Mouse (Mus musculus) liver, postnatal 0 days (tissue): Measurements from ENCODE around the gene Slit3. TPM values are rescaled to one million over a fixed set of nuclear protein-coding genes. Genes with fewer than 3 reads are reported as not detected.

ENCODE experiments used
- ATAC-seq: fragments of 200-750 bp; cut with Nextera tagmentation; 2 replicates; pipeline ENCODE4 v1.8.0; 2017; ENCODE audit warnings: mild to moderate bottlenecking, moderate library complexity
- DNase-seq: peaks from one replicate; pipeline ENCODE4 v3.0.0-alpha.2; 2016
- H3K27ac ChIP-seq: fragments of 300-500 bp; sonication (generic); 2 replicates; pipeline ENCODE4 v1.5.1; 2014; ENCODE audit warnings: antibody characterized with exemption, moderate library complexity, mild to moderate bottlenecking, low read depth
- H3K27me3 ChIP-seq: fragments of 300-500 bp; sonication (generic); 2 replicates; pipeline ENCODE4 v1.6.1; 2014; ENCODE audit warnings: low read length, control low read depth, mixed read lengths; ENCODE audit not compliant: insufficient read depth
- H3K36me3 ChIP-seq: fragments of 300-500 bp; sonication (generic); replicated peaks from 2 replicates; pipeline ENCODE4 v1.6.1; 2014; ENCODE audit warnings: mild to moderate bottlenecking, control low read depth, low read length, moderate library complexity, mixed read lengths; ENCODE audit not compliant: insufficient read depth
- H3K4me1 ChIP-seq: fragments of 300-500 bp; sonication (generic); 2 replicates; pipeline ENCODE4 v1.6.1; 2014; ENCODE audit warnings: antibody characterized with exemption, mild to moderate bottlenecking, control low read depth; ENCODE audit not compliant: insufficient read depth
- H3K4me2 ChIP-seq: fragments of 300-500 bp; sonication (generic); 2 replicates; pipeline ENCODE4 v1.6.1; 2014; ENCODE audit warnings: low read depth, mild to moderate bottlenecking, low read length, moderate library complexity, mixed read lengths
- H3K4me3 ChIP-seq: fragments of 300-500 bp; sonication (generic); 2 replicates; pipeline ENCODE4 v1.5.1; 2014; ENCODE audit warnings: low read depth, low read length
- H3K9ac ChIP-seq: fragments of 300-500 bp; sonication (generic); replicated peaks from 2 replicates; pipeline ENCODE4 v1.6.1; 2014; ENCODE audit warnings: mild to moderate bottlenecking, moderate library complexity
- H3K9me3 ChIP-seq: fragments of 300-500 bp; sonication (generic); 2 replicates; pipeline ENCODE4 v1.6.1; 2016; ENCODE audit warnings: mild to moderate bottlenecking, control low read depth, low read length, mixed read lengths
- CTCF ChIP-seq: sonication (generic); IDR thresholded peaks from 2 replicates; pipeline ENCODE4 v1.5.1; 2016; ENCODE audit warnings: antibody characterized with exemption, low read depth
- EP300 ChIP-seq: IDR thresholded peaks from 2 replicates; pipeline ENCODE4 v1.6.1; 2016; ENCODE audit warnings: antibody characterized with exemption, low read depth, mild to moderate bottlenecking
- WGBS: fragments of 180-500 bp; shearing (Covaris S2); extraction: QIAGEN DNeasy Blood & Tissue Kit; methylation state at CpG from one replicate; pipeline ENCODE4 v1.1.7; 2014; ENCODE audit not compliant: insufficient replicate concordance; 5-methylcytosine and 5-hydroxymethylcytosine counted together
- polyA plus RNA-seq: library from polyadenylated mRNA; unstranded; fragments of >200 nt; fragmentation: Nextera tagmentation; extraction: Ambion mirVana; gene quantifications from 2 replicates; pipeline ENCODE4 v1.2.1, GENCODE M21; 2015

Slit3 gene
- polyA plus RNA-seq, 1 experiment from 2014 or later = 0.20 TPM

GRCm38 (mm10) chr11:35622736-35623135 is 501.7 kb downstream of the Slit3 start:
- Histone ChIP-seq H3K4me2 (no peak overlapping the region), H3K36me3 (no peaks in the 10 kb centered on the region), H3K9me3 (no peaks in the 10 kb centered on the region), H3K27me3 (no peaks in the 10 kb centered on the region), H3K27ac (no peak overlapping the region), H3K4me3 (no peak overlapping the region), H3K9ac (no peak overlapping the region), H3K4me1 (no peaks in the 10 kb centered on the region)
- ATAC-seq = no peak
- TF ChIP-seq EP300 (no peak), CTCF (no peak)
- 66% methylated on average over 3 of the region's 3 CpGs for WGBS
- DNase-seq = no peak

- no peaks in the 10 kb centered on the region for H3K27me3 ChIP-seq
- H3K4me1 ChIP-seq = no peaks in the 10 kb centered on the region
- DNase-seq = no peak
- H3K9me3 ChIP-seq = no peaks in the 10 kb centered on the region
- no peak for ATAC-seq
- no peak overlapping the region for H3K27ac ChIP-seq
- no peak overlapping the region for H3K4me3 ChIP-seq
- no peak overlapping the region for H3K4me2 ChIP-seq
- no peaks in the 10 kb centered on the region for H3K36me3 ChIP-seq
- no peak overlapping the region for H3K9ac ChIP-seq
- WGBS = 70% methylated on average over 21 of the region's 21 CpGs
- TF ChIP-seq CTCF (no peak), EP300 (no peak)
Observed at GRCm38 (mm10) chr11:35624515-35625270, 503.7 kb downstream of the Slit3 start.

- WGBS = 67% methylated on average over 5 of the region's 6 CpGs
- ATAC-seq = no peak
- H3K4me3 ChIP-seq = no peak overlapping the region
- no peaks in the 10 kb centered on the region for H3K27me3 ChIP-seq
- no peak overlapping the region for H3K27ac ChIP-seq
- TF ChIP-seq CTCF = no peak
- TF ChIP-seq EP300 = no peak
- no peaks in the 10 kb centered on the region for H3K4me1 ChIP-seq
- H3K4me2 ChIP-seq = no peak overlapping the region
- no peaks in the 10 kb centered on the region for H3K36me3 ChIP-seq
- DNase-seq = no peak
- H3K9me3 ChIP-seq = no peaks in the 10 kb centered on the region
- H3K9ac ChIP-seq = no peak overlapping the region
Observed at GRCm38 (mm10) chr11:35625576-35625975, 504.6 kb downstream of the Slit3 start.

GRCm38 (mm10) chr11:35626161-35626885 is 505.3 kb downstream of the Slit3 start:
- no peaks in the 10 kb centered on the region for H3K9me3 ChIP-seq
- no peaks in the 10 kb centered on the region for H3K36me3 ChIP-seq
- no peaks in the 10 kb centered on the region for H3K27me3 ChIP-seq
- ATAC-seq = no peak
- no peak overlapping the region for H3K27ac ChIP-seq
- TF ChIP-seq EP300 = no peak
- H3K4me1 ChIP-seq = no peaks in the 10 kb centered on the region
- no peak overlapping the region for H3K4me2 ChIP-seq
- no peak overlapping the region for H3K4me3 ChIP-seq
- no peak overlapping the region for H3K9ac ChIP-seq
- DNase-seq = no peak
- 81% methylated on average over 10 of the region's 10 CpGs for WGBS

GRCm38 (mm10) chr11:35627815-35628214 is 506.8 kb downstream of the Slit3 start:
- H3K4me3 ChIP-seq = no peak overlapping the region
- WGBS = 61% methylated on average over 3 of the region's 3 CpGs
- no peak overlapping the region for H3K27ac ChIP-seq
- no peak overlapping the region for H3K9ac ChIP-seq
- H3K27me3 ChIP-seq = no peaks in the 10 kb centered on the region
- no peak overlapping the region for H3K4me2 ChIP-seq
- no peaks in the 10 kb centered on the region for H3K4me1 ChIP-seq
- H3K36me3 ChIP-seq = no peaks in the 10 kb centered on the region
- no peaks in the 10 kb centered on the region for H3K9me3 ChIP-seq
- ATAC-seq (peak; percentile 49; the same call in 1 of the 2 replicates), DNase-seq (peak; percentile 24)
- TF ChIP-seq EP300 = no peak
- TF ChIP-seq CTCF = no peak

GRCm38 (mm10) chr11:35632262-35632661 is 511.2 kb downstream of the Slit3 start:
- Histone ChIP-seq H3K9me3 (no peaks in the 10 kb centered on the region), H3K9ac (no peak overlapping the region), H3K4me2 (no peak overlapping the region), H3K36me3 (no peaks in the 10 kb centered on the region), H3K27me3 (no peaks in the 10 kb centered on the region), H3K4me1 (no peaks in the 10 kb centered on the region), H3K4me3 (no peak overlapping the region), H3K27ac (no peak overlapping the region)
- WGBS = 44% methylated on average over 5 of the region's 5 CpGs
- no peak for ATAC-seq
- no peak for TF ChIP-seq CTCF
- no peak for TF ChIP-seq EP300
- DNase-seq = no peak
